Mouse (Mus musculus) myocyte (in vitro differentiated cells): ENCODE data around the gene Adcy10. TPM values are rescaled to one million over a fixed set of nuclear protein-coding genes. Genes with fewer than 3 reads are reported as not detected.

Experiments
- H3K27me3 ChIP-seq: one replicate; pipeline ENCODE4 v1.6.1; 2011; ENCODE audit not compliant: control insufficient read depth, insufficient read depth, insufficient read length
- H3K36me3 ChIP-seq: one replicate; pipeline ENCODE4 v1.6.1; 2011; ENCODE audit not compliant: control insufficient read depth, insufficient read depth
- H3K4me2 ChIP-seq: one replicate; pipeline ENCODE4 v1.6.1; 2011; ENCODE audit warnings: low read depth, control low read depth
- H3K4me3 ChIP-seq: one replicate; pipeline ENCODE4 v1.5.1; 2011; ENCODE audit warnings: mild to moderate bottlenecking, control low read depth, moderate library complexity
- H3K79me2 ChIP-seq: one replicate; pipeline ENCODE4 v1.6.1; 2011; ENCODE audit not compliant: control insufficient read depth, insufficient read depth
- H3ac ChIP-seq: one replicate; pipeline ENCODE4 v1.6.1; 2011; ENCODE audit not compliant: control insufficient read depth, insufficient read length
- CEBPB ChIP-seq: IDR thresholded peaks from 2 replicates; pipeline ENCODE4 v1.6.1; 2011; ENCODE audit warnings: mild to moderate bottlenecking, moderate library complexity; ENCODE audit not compliant: poor library complexity, insufficient read depth, severe bottlenecking
- E2F4 ChIP-seq: IDR thresholded peaks from one replicate; pipeline ENCODE4 v1.6.1; 2011; ENCODE audit warnings: mild to moderate bottlenecking, control low read depth, moderate library complexity; ENCODE audit not compliant: insufficient read depth
- MAX ChIP-seq: IDR thresholded peaks from one replicate; pipeline ENCODE4 v1.6.1; 2011; ENCODE audit warnings: low read depth, mild to moderate bottlenecking, control low read depth
- MYOD1 ChIP-seq, 3 experiments: IDR thresholded peaks; one replicate each; pipeline ENCODE4 v1.6.1; 2011; ENCODE audit warnings: control low read depth in 2 of 3, low read depth in 2 of 3, mild to moderate bottlenecking in 2 of 3, moderate library complexity in 1 of 3; ENCODE audit not compliant: insufficient read length in 2 of 3, control insufficient read depth in 1 of 3
- MYOG ChIP-seq, 3 experiments: IDR thresholded peaks; one replicate each; pipeline ENCODE4 v1.6.1; 2011; ENCODE audit warnings: control low read depth in 2 of 3, low read depth in 2 of 3, mild to moderate bottlenecking in 2 of 3; ENCODE audit not compliant: insufficient read length in 2 of 3, control insufficient read depth in 1 of 3, insufficient read depth in 1 of 3
- POLR2A ChIP-seq: IDR thresholded peaks from one replicate; pipeline ENCODE4 v1.6.1; 2011; ENCODE audit warnings: low read depth, mild to moderate bottlenecking, control low read depth, moderate library complexity; ENCODE audit not compliant: insufficient read length
- POLR2AphosphoS2 ChIP-seq: IDR thresholded peaks from one replicate; pipeline ENCODE4 v1.6.1; 2011; ENCODE audit warnings: low read depth, control low read depth; ENCODE audit not compliant: insufficient read length
- REST ChIP-seq: IDR thresholded peaks from one replicate; pipeline ENCODE4 v1.6.1; 2011; ENCODE audit warnings: mild to moderate bottlenecking, control low read depth, moderate library complexity; ENCODE audit not compliant: insufficient read depth, insufficient read length
- SRF ChIP-seq: IDR thresholded peaks from one replicate; pipeline ENCODE4 v1.6.1; 2011; ENCODE audit warnings: low read depth; ENCODE audit not compliant: control insufficient read depth, insufficient read length
- TCF12 ChIP-seq: IDR thresholded peaks from one replicate; pipeline ENCODE4 v1.6.1; 2011; ENCODE audit warnings: mild to moderate bottlenecking, control low read depth; ENCODE audit not compliant: poor library complexity, insufficient read depth, severe bottlenecking
- TCF3 ChIP-seq: IDR thresholded peaks from one replicate; pipeline ENCODE4 v1.6.1; 2011; ENCODE audit warnings: low read depth, control low read depth; ENCODE audit not compliant: insufficient read length
- USF1 ChIP-seq: IDR thresholded peaks from one replicate; pipeline ENCODE4 v1.6.1; 2011; ENCODE audit warnings: low read depth, mild to moderate bottlenecking, control low read depth, moderate library complexity
- polyA plus RNA-seq: library from polyadenylated mRNA; unstranded; fragments of >200 nt; fragmentation: generic; extraction: Trizol; gene quantifications from one replicate; pipeline ENCODE4 v1.2.1, GENCODE M21; 2012; ENCODE audit warnings: missing spikeins

Gene Adcy10
- polyA plus RNA-seq, 1 experiment: not detected

- H3K79me2 ChIP-seq: no peaks in the 10 kb centered on the region
- H3K27me3 ChIP-seq: no peaks in the 10 kb centered on the region
- no peak overlapping the region for H3ac ChIP-seq
- no peaks in the 10 kb centered on the region for H3K36me3 ChIP-seq
- no peak overlapping the region for H3K4me2 ChIP-seq
- H3K4me3 ChIP-seq: no peak overlapping the region
- TF ChIP-seq MYOG (IDR thresholded peaks at IDR 0.05; ENCODE audit: control insufficient read depth in 1 of 3, insufficient read depth in 1 of 3, insufficient read length in 2 of 3, low read depth in 2 of 3): no peak
- no peak for TF ChIP-seq POLR2A
- no peak for TF ChIP-seq TCF12
- TF ChIP-seq REST: no peak
- TF ChIP-seq TCF3: no peak
- no peak for TF ChIP-seq MAX
- TF ChIP-seq USF1: no peak
- no peak for TF ChIP-seq CEBPB
- no peak for TF ChIP-seq E2F4
- no peak for TF ChIP-seq POLR2AphosphoS2
- TF ChIP-seq SRF: no peak
- TF ChIP-seq MYOD1 (IDR thresholded peaks at IDR 0.05; ENCODE audit: control insufficient read depth in 1 of 3, insufficient read length in 2 of 3, low read depth in 2 of 3): no peak
Observed at GRCm38 (mm10) chr1:165617166-165617891, 132.3 kb downstream of the Adcy10 start.

GRCm38 (mm10) chr1:165618201-165618624 is 133.2 kb downstream of the Adcy10 start:
- H3K36me3 ChIP-seq: no peaks in the 10 kb centered on the region
- H3K4me3 ChIP-seq: no peak overlapping the region
- H3K79me2 ChIP-seq: no peaks in the 10 kb centered on the region
- no peaks in the 10 kb centered on the region for H3K27me3 ChIP-seq
- H3K4me2 ChIP-seq: no peak overlapping the region
- no peak overlapping the region for H3ac ChIP-seq
- no peak for TF ChIP-seq MAX
- TF ChIP-seq E2F4: no peak
- no peak for TF ChIP-seq SRF
- TF ChIP-seq TCF12: no peak
- TF ChIP-seq POLR2A: no peak
- TF ChIP-seq USF1: no peak
- no peak for TF ChIP-seq MYOG (IDR thresholded peaks at IDR 0.05; ENCODE audit: control insufficient read depth in 1 of 3, insufficient read depth in 1 of 3, insufficient read length in 2 of 3, low read depth in 2 of 3)

GRCm38 (mm10) chr1:165625058-165625457 is 140.1 kb downstream of the Adcy10 start:
- H3K36me3 ChIP-seq: no peaks in the 10 kb centered on the region
- no peak overlapping the region for H3K4me3 ChIP-seq
- TF ChIP-seq TCF12: no peak
- no peak for TF ChIP-seq E2F4
- TF ChIP-seq TCF3: no peak
- TF ChIP-seq CEBPB: no peak
- no peak for TF ChIP-seq POLR2AphosphoS2
- no peak for TF ChIP-seq MYOG (IDR thresholded peaks at IDR 0.05; ENCODE audit: control insufficient read depth in 1 of 3, insufficient read depth in 1 of 3, insufficient read length in 2 of 3, low read depth in 2 of 3)
- TF ChIP-seq POLR2A: no peak
- TF ChIP-seq USF1: no peak
- no peak for TF ChIP-seq REST
- no peak for TF ChIP-seq MYOD1 (IDR thresholded peaks at IDR 0.05; ENCODE audit: control insufficient read depth in 1 of 3, insufficient read length in 2 of 3, low read depth in 2 of 3)
- TF ChIP-seq SRF: no peak
- TF ChIP-seq MAX: no peak
- H3K27me3 ChIP-seq: no peaks in the 10 kb centered on the region
- peaks cover 4% of the 10 kb centered on the region for H3K79me2 ChIP-seq
- no peak overlapping the region for H3ac ChIP-seq
- H3K4me2 ChIP-seq: no peak overlapping the region

DNA sequence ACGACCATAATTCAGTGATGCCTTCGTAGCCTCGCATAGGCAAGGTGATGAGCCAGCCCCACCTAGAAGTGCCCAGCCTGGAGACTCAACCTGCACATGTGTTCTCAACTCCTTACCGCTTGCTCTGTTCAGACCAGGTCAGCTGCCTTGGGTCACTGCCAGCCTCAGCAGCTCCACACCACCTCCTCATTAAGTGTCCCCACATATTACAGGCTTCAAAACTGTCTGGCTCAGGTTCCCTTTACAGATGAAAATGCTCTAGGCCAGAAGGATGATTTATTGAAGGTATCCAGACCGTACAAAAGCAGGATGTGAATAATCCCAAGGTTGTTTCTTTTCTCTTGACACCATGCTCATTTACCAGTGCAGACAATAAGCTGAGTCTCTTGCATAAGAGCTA is 140.9 kb downstream of the Adcy10 start:
- Histone ChIP-seq H3K79me2 (peaks cover 4% of the 10 kb centered on the region), H3K4me3 (no peak overlapping the region), H3K36me3 (no peaks in the 10 kb centered on the region), H3K4me2 (no peak overlapping the region), H3K27me3 (no peaks in the 10 kb centered on the region), H3ac (no peak overlapping the region)
- TF ChIP-seq MAX (no peak), POLR2A (no peak), MYOD1 (IDR thresholded peaks at IDR 0.05; ENCODE audit: control insufficient read depth in 1 of 3, insufficient read length in 2 of 3, low read depth in 2 of 3) (no peak), TCF3 (no peak), CEBPB (no peak), TCF12 (no peak), E2F4 (no peak)

Other genes with a start within 250 kb of the Adcy10 start
- gene Tiprl, start 248.2 kb upstream of the Adcy10 start, polyA plus RNA-seq: 35.8 TPM
- 1.8 TPM for gene Gpr161, start 189.4 kb upstream of the Adcy10 start, polyA plus RNA-seq
- gene Dcaf6, start 24.7 kb upstream of the Adcy10 start, polyA plus RNA-seq: 24.1 TPM
- gene Mpc2, start 24.5 kb upstream of the Adcy10 start, polyA plus RNA-seq: 85.0 TPM
- gene Mpzl1, start 149.4 kb downstream of the Adcy10 start, polyA plus RNA-seq: 11.8 TPM
- gene Rcsd1, start 224.6 kb downstream of the Adcy10 start, polyA plus RNA-seq: 0.04 TPM